8 mouse cellular contexts compared by ENCODE assay signal in the genomic region with DNA sequence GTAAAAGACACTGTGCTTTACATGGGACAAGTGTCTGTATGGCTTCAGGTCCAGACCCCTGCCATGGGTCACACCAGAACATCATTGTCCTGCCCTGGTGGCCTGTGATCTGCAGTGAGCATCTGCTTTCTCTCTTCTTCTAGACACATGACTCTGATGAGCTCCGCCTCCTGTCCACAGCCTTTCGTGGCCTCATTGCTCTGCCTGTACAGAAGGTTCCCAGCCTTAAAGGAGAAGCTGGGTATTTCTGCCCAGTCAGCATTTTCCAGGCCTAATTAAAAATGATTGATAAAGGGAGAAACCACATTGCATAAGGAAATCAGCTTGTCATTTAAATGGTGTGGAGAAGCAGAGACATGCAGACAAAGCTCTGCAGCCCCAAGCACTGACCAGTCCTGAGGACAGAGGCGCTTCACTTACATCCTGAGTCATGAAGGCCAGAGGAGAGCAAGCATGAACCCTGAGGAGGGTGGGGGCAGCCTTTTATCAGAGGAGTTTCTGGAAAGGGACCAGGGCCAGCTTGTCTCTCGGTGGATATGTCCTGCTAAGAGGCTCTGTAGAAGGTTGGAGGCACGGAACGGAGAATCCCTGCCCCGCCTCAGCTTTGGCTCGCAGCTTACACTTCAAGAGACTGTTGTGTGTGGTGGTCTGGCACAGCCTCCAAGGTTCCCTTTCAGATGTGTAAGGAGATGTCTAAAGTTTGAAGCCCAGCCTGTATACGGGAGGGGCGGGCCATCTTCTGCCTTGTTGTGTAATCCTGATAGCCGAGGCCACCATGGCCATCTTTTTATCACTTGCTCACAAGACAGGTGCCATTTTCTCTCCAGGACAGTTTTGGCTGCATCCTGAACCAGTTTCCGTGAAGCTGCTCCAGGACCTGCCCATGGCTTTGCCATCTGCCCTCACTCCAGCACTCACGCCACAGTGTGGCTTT.
DNase-seq lines count a peak whose midpoint lies in the region; ATAC-seq and TF ChIP-seq lines count a peak whose summit lies in the region.

No protein-coding gene starts in this region.

- H3K4me1 ChIP-seq in kidney, adult 2 months (ENCODE audit: control insufficient read depth, insufficient read depth, low read length), result no peaks in the 10 kb centered on the region; the same call in 1 of the 2 replicates
- H3K4me1 ChIP-seq in embryonic facial prominence, embryonic 15.5 days, result peaks cover 45% of the 10 kb centered on the region
- peaks cover 82% of the 10 kb centered on the region for H3K4me1 ChIP-seq in neural tube, embryonic 13.5 days (replicated peaks)

- no peaks in the 10 kb centered on the region for H3K9me3 ChIP-seq in embryonic facial prominence, embryonic 15.5 days (replicated peaks)
- H3K9me3 ChIP-seq in neural tube, embryonic 13.5 days, result no peaks in the 10 kb centered on the region

- H3K36me3 ChIP-seq in kidney, adult 2 months (ENCODE audit: control insufficient read depth, insufficient read depth, low read length), result no peaks in the 10 kb centered on the region
- H3K36me3 ChIP-seq in embryonic facial prominence, embryonic 15.5 days, result no peaks in the 10 kb centered on the region; the same call in 1 of the 2 replicates
- 0 out of 2 replicates have a peak, but pooled peaks cover 5% of the 10 kb centered on the region for H3K36me3 ChIP-seq in neural tube, embryonic 13.5 days

- H3K27me3 ChIP-seq in kidney, adult 2 months (replicated peaks; ENCODE audit: control insufficient read depth, insufficient read depth, low read length), result no peaks in the 10 kb centered on the region
- H3K27me3 ChIP-seq in embryonic facial prominence, embryonic 15.5 days, result no peaks in the 10 kb centered on the region
- H3K27me3 ChIP-seq in neural tube, embryonic 13.5 days, result no peaks in the 10 kb centered on the region

- no peak overlapping the region for H3K4me2 ChIP-seq in embryonic facial prominence, embryonic 15.5 days (replicated peaks)
- no peak overlapping the region for H3K4me2 ChIP-seq in neural tube, embryonic 13.5 days

- no peak for TF ChIP-seq CTCF in kidney, adult 2 months (conservative IDR thresholded peaks at IDR 0.05; ENCODE audit: insufficient read depth, insufficient read length, low read depth, low read length)

- no peak overlapping the region for H3K27ac ChIP-seq in kidney, adult 2 months (ENCODE audit: insufficient read depth, low read depth, low read length)
- H3K27ac ChIP-seq in embryonic facial prominence, embryonic 15.5 days (replicated peaks), result peak overlapping the region; percentile 68
- H3K27ac ChIP-seq in neural tube, embryonic 13.5 days (replicated peaks), result peak overlapping the region; percentile 64

- WGBS in kidney, adult 2 months, result 77% methylated on average over 13 of the region's 13 CpGs
- 52% methylated on average over 13 of the region's 13 CpGs for WGBS in embryonic facial prominence, embryonic 15.5 days
- WGBS in neural tube, embryonic 13.5 days, result 66% methylated on average over 13 of the region's 13 CpGs

- peak; percentile 35; the same call in 1 of the 2 replicates for ATAC-seq in embryonic facial prominence, embryonic 15.5 days (ENCODE audit: insufficient number of reproducible peaks, low FRiP score, low TSS enrichment, low read depth)
- 0 out of 2 replicates have a peak, but pooled peaks have one; percentile 50 for ATAC-seq in neural tube, embryonic 13.5 days (ENCODE audit: low read depth)

- H3K9ac ChIP-seq in embryonic facial prominence, embryonic 15.5 days, result no peak overlapping the region
- H3K9ac ChIP-seq in neural tube, embryonic 13.5 days, result 0 out of 2 replicates have a peak overlapping the region, but pooled peaks have one; percentile 2

- DNase-seq in kidney, adult 2 months, result peak; percentile 32
- no peak for DNase-seq in kidney, postnatal 25 days
- DNase-seq in adrenal gland, postnatal 10 days, result peak; percentile 58
- peak; percentile 36 for DNase-seq in kidney, postnatal 14 days
- DNase-seq in spleen, adult 12 weeks (ENCODE audit: low spot score), result no peak
- DNase-seq in frontal cortex, postnatal 25 days (ENCODE audit: low spot score in 2 of 2), result no peak

- TF ChIP-seq POLR2A in kidney, adult 2 months (IDR thresholded peaks at IDR 0.05; ENCODE audit: low read depth, low read length), result no peak

- no peak overlapping the region for H3K4me3 ChIP-seq in kidney, adult 2 months (ENCODE audit: insufficient read depth, low read depth, low read length)
- H3K4me3 ChIP-seq in embryonic facial prominence, embryonic 15.5 days (replicated peaks), result no peak overlapping the region
- no peak overlapping the region for H3K4me3 ChIP-seq in neural tube, embryonic 13.5 days

Comparison
In these comparisons a context has a peak if more than half of its experiments do, and no peak if none do; other contexts are left out.
1. DNase-seq: peak in kidney, adult 2 months (single experiment), adrenal gland, postnatal 10 days (single experiment) and kidney, postnatal 14 days (single experiment); none in kidney, postnatal 25 days (0 of 2), spleen, adult 12 weeks (single experiment) and frontal cortex, postnatal 25 days (0 of 2).